Mouse (Mus musculus) liver, postnatal 0 days (tissue): Measurements from ENCODE around the gene Pde4d. TPM values are rescaled to one million over a fixed set of nuclear protein-coding genes. Genes with fewer than 3 reads are reported as not detected.

Source experiments
- ATAC-seq: fragments of 200-750 bp; cut with Nextera tagmentation; 2 replicates; pipeline ENCODE4 v1.8.0; 2017; ENCODE audit warnings: mild to moderate bottlenecking, moderate library complexity
- DNase-seq: peaks from one replicate; pipeline ENCODE4 v3.0.0-alpha.2; 2016
- H3K27ac ChIP-seq: fragments of 300-500 bp; sonication (generic); 2 replicates; pipeline ENCODE4 v1.5.1; 2014; ENCODE audit warnings: antibody characterized with exemption, moderate library complexity, mild to moderate bottlenecking, low read depth
- H3K27me3 ChIP-seq: fragments of 300-500 bp; sonication (generic); 2 replicates; pipeline ENCODE4 v1.6.1; 2014; ENCODE audit warnings: low read length, control low read depth, mixed read lengths; ENCODE audit not compliant: insufficient read depth
- H3K36me3 ChIP-seq: fragments of 300-500 bp; sonication (generic); replicated peaks from 2 replicates; pipeline ENCODE4 v1.6.1; 2014; ENCODE audit warnings: mild to moderate bottlenecking, control low read depth, low read length, moderate library complexity, mixed read lengths; ENCODE audit not compliant: insufficient read depth
- H3K4me1 ChIP-seq: fragments of 300-500 bp; sonication (generic); 2 replicates; pipeline ENCODE4 v1.6.1; 2014; ENCODE audit warnings: antibody characterized with exemption, mild to moderate bottlenecking, control low read depth; ENCODE audit not compliant: insufficient read depth
- H3K4me2 ChIP-seq: fragments of 300-500 bp; sonication (generic); 2 replicates; pipeline ENCODE4 v1.6.1; 2014; ENCODE audit warnings: low read depth, mild to moderate bottlenecking, low read length, moderate library complexity, mixed read lengths
- H3K4me3 ChIP-seq: fragments of 300-500 bp; sonication (generic); 2 replicates; pipeline ENCODE4 v1.5.1; 2014; ENCODE audit warnings: low read depth, low read length
- H3K9ac ChIP-seq: fragments of 300-500 bp; sonication (generic); replicated peaks from 2 replicates; pipeline ENCODE4 v1.6.1; 2014; ENCODE audit warnings: mild to moderate bottlenecking, moderate library complexity
- H3K9me3 ChIP-seq: fragments of 300-500 bp; sonication (generic); 2 replicates; pipeline ENCODE4 v1.6.1; 2016; ENCODE audit warnings: mild to moderate bottlenecking, control low read depth, low read length, mixed read lengths
- CTCF ChIP-seq: sonication (generic); IDR thresholded peaks from 2 replicates; pipeline ENCODE4 v1.5.1; 2016; ENCODE audit warnings: antibody characterized with exemption, low read depth
- EP300 ChIP-seq: IDR thresholded peaks from 2 replicates; pipeline ENCODE4 v1.6.1; 2016; ENCODE audit warnings: antibody characterized with exemption, low read depth, mild to moderate bottlenecking
- WGBS: fragments of 180-500 bp; shearing (Covaris S2); extraction: QIAGEN DNeasy Blood & Tissue Kit; methylation state at CpG from one replicate; pipeline ENCODE4 v1.1.7; 2014; ENCODE audit not compliant: insufficient replicate concordance; 5-methylcytosine and 5-hydroxymethylcytosine counted together
- polyA plus RNA-seq: library from polyadenylated mRNA; unstranded; fragments of >200 nt; fragmentation: Nextera tagmentation; extraction: Ambion mirVana; gene quantifications from 2 replicates; pipeline ENCODE4 v1.2.1, GENCODE M21; 2015

Gene Pde4d
- polyA plus RNA-seq, 1 experiment from 2014 or later = 6.1 TPM

- Histone ChIP-seq H3K9ac (no peak overlapping the region), H3K27ac (no peak overlapping the region), H3K27me3 (no peaks in the 10 kb centered on the region), H3K9me3 (no peaks in the 10 kb centered on the region), H3K36me3 (no peaks in the 10 kb centered on the region), H3K4me2 (no peak overlapping the region), H3K4me1 (no peaks in the 10 kb centered on the region), H3K4me3 (no peak overlapping the region)
- TF ChIP-seq EP300 (no peak), CTCF (no peak)
- no peak for DNase-seq
- ATAC-seq = no peak
- 79% methylated on average over 13 of the region's 13 CpGs for WGBS
These were observed 975.8 kb downstream of the Pde4d start for GRCm38 (mm10) chr13:109425548-109425947.

GRCm38 (mm10) chr13:109426058-109426457, 976.3 kb downstream of the Pde4d start:
- ATAC-seq = no peak
- H3K9me3 ChIP-seq = no peaks in the 10 kb centered on the region
- WGBS = 81% methylated on average over 5 of the region's 5 CpGs
- H3K9ac ChIP-seq = no peak overlapping the region
- H3K4me3 ChIP-seq = no peak overlapping the region
- no peaks in the 10 kb centered on the region for H3K36me3 ChIP-seq
- TF ChIP-seq EP300 = no peak
- no peak for TF ChIP-seq CTCF
- no peak overlapping the region for H3K4me2 ChIP-seq
- no peaks in the 10 kb centered on the region for H3K27me3 ChIP-seq
- no peak overlapping the region for H3K27ac ChIP-seq
- no peak for DNase-seq
- H3K4me1 ChIP-seq = no peaks in the 10 kb centered on the region

GRCm38 (mm10) chr13:109427541-109427940, 977.8 kb downstream of the Pde4d start:
- Histone ChIP-seq H3K36me3 (no peaks in the 10 kb centered on the region), H3K27me3 (no peaks in the 10 kb centered on the region), H3K27ac (no peak overlapping the region), H3K4me2 (no peak overlapping the region), H3K9me3 (no peaks in the 10 kb centered on the region), H3K4me3 (no peak overlapping the region), H3K4me1 (no peaks in the 10 kb centered on the region), H3K9ac (no peak overlapping the region)
- 77% methylated on average over 7 of the region's 7 CpGs for WGBS
- ATAC-seq = no peak
- no peak for DNase-seq
- TF ChIP-seq EP300 (no peak), CTCF (no peak)

- no peak for TF ChIP-seq CTCF
- DNase-seq = no peak
- Histone ChIP-seq H3K9ac (no peak overlapping the region), H3K4me3 (no peak overlapping the region), H3K36me3 (no peaks in the 10 kb centered on the region), H3K4me2 (no peak overlapping the region), H3K27me3 (no peaks in the 10 kb centered on the region), H3K27ac (no peak overlapping the region), H3K9me3 (no peaks in the 10 kb centered on the region), H3K4me1 (no peaks in the 10 kb centered on the region)
- ATAC-seq = no peak
- WGBS = 72% methylated on average over 2 of the region's 2 CpGs
These were observed 979.8 kb downstream of the Pde4d start for GRCm38 (mm10) chr13:109429544-109429943.

GRCm38 (mm10) chr13:109437231-109437776, 987.6 kb downstream of the Pde4d start:
- ATAC-seq (no peak), DNase-seq (no peak)
- TF ChIP-seq EP300 (no peak), CTCF (no peak)
- Histone ChIP-seq H3K9me3 (no peaks in the 10 kb centered on the region), H3K27ac (no peak overlapping the region), H3K9ac (no peak overlapping the region), H3K4me1 (peaks cover 5% of the 10 kb centered on the region; the same call in 1 of the 2 replicates), H3K36me3 (no peaks in the 10 kb centered on the region), H3K27me3 (no peaks in the 10 kb centered on the region), H3K4me2 (no peak overlapping the region), H3K4me3 (no peak overlapping the region)
- WGBS = 31% methylated on average over 4 of the region's 4 CpGs

- 62% methylated on average over 5 of the region's 5 CpGs for WGBS
These were observed 989.9 kb downstream of the Pde4d start for GRCm38 (mm10) chr13:109439436-109440161.

More at GRCm38 (mm10) chr13:109439436-109440161, 989.9 kb downstream of the Pde4d start:
- H3K4me1 ChIP-seq = peaks cover 11% of the 10 kb centered on the region
- H3K9me3 ChIP-seq = no peaks in the 10 kb centered on the region
- ATAC-seq = no peak
- H3K27ac ChIP-seq = peak overlapping the region; percentile 74; the same call in 1 of the 2 replicates
- DNase-seq = no peak
- H3K9ac ChIP-seq = no peak overlapping the region
- no peaks in the 10 kb centered on the region for H3K27me3 ChIP-seq
- H3K36me3 ChIP-seq = no peaks in the 10 kb centered on the region
- TF ChIP-seq EP300 (no peak), CTCF (no peak)
- H3K4me3 ChIP-seq = no peak overlapping the region
- H3K4me2 ChIP-seq = peak overlapping the region; percentile 79
